ENCODE assay signal across 20 mouse cellular contexts in the genomic region with DNA sequence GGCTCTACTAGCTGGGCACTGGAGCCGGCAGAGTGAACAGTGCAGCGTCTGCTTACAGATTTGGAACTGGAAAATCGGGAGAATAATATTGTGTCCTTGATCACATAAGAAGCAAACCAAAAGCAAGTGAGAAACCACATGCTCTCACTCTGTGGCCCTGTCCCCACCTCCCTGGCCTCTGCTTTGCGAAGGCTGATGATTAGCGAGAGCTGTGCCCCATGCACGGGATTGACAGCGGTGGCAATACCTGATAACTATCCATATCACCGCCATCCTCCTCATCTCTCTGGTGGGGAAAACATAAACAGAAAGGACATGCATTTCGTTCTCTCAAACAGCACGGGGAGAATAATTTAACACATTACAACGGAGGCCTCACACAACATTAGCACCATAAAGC. TPM values are rescaled to one million over a fixed set of nuclear protein-coding genes. Genes with fewer than 3 reads are reported as not detected.
DNase-seq lines count a peak whose midpoint lies in the region; ATAC-seq and TF ChIP-seq lines count a peak whose summit lies in the region.
"Had no signal": no experiment of that assay in that cellular context is flagged by ENCODE, and none has a peak within 500 bp of the region (broad histone marks: within the 10 kb centered on the region; RNA-seq: fewer than 3 reads in every experiment).

No protein-coding gene starts in this region.

- TF ChIP-seq EP300 in liver, embryonic 14.5 days (IDR thresholded peaks at IDR 0.05; ENCODE audit: low read depth), result no peak

- H3K9ac ChIP-seq in kidney, embryonic 15.5 days, result no peak overlapping the region
- H3K9ac ChIP-seq in limb, embryonic 12.5 days (replicated peaks), result no peak overlapping the region
- no peak overlapping the region for H3K9ac ChIP-seq in liver, embryonic 11.5 days (ENCODE audit: low read depth, low read length)
- H3K9ac ChIP-seq in liver, embryonic 14.5 days (replicated peaks), result no peak overlapping the region
- no peak overlapping the region for H3K9ac ChIP-seq in midbrain, postnatal 0 days (replicated peaks; ENCODE audit: low read length, poor library complexity, severe bottlenecking)
- H3K9ac ChIP-seq: heart, embryonic 13.5 days; hindbrain, embryonic 14.5 days; midbrain, embryonic 15.5 days had no signal

- H3K4me3 ChIP-seq in kidney, embryonic 15.5 days (replicated peaks), result no peak overlapping the region
- H3K4me3 ChIP-seq in limb, embryonic 12.5 days (replicated peaks), result no peak overlapping the region
- H3K4me3 ChIP-seq in limb, embryonic 10.5 days, result no peak overlapping the region
- no peak overlapping the region for H3K4me3 ChIP-seq in liver, embryonic 11.5 days (ENCODE audit: low read depth, low read length)
- H3K4me3 ChIP-seq in liver, embryonic 14.5 days (ENCODE audit: insufficient read depth in 1 of 2, low read depth in 2 of 2, low read length in 2 of 2), result no peak overlapping the region
- H3K4me3 ChIP-seq in midbrain, postnatal 0 days (ENCODE audit: low read depth, low read length), result no peak overlapping the region
- H3K4me3 ChIP-seq: heart, embryonic 13.5 days; midbrain, embryonic 15.5 days had no signal

- no peak overlapping the region for H3K4me2 ChIP-seq in kidney, embryonic 15.5 days
- no peak overlapping the region for H3K4me2 ChIP-seq in limb, embryonic 12.5 days
- H3K4me2 ChIP-seq in liver, embryonic 11.5 days, result no peak overlapping the region
- no peak overlapping the region for H3K4me2 ChIP-seq in liver, embryonic 14.5 days (ENCODE audit: low read depth)
- no peak overlapping the region for H3K4me2 ChIP-seq in midbrain, postnatal 0 days (ENCODE audit: low read depth, low read length, poor library complexity, severe bottlenecking)
- H3K4me2 ChIP-seq: heart, embryonic 13.5 days; hindbrain, embryonic 14.5 days; midbrain, embryonic 15.5 days had no signal

- H3K27ac ChIP-seq in kidney, embryonic 15.5 days, result peak overlapping the region; percentile 43
- 0 out of 2 replicates have a peak overlapping the region, but pooled peaks have one; percentile 5 for H3K27ac ChIP-seq in limb, embryonic 12.5 days
- no peak overlapping the region for H3K27ac ChIP-seq in limb, embryonic 10.5 days
- no peak overlapping the region for H3K27ac ChIP-seq in liver, embryonic 11.5 days (ENCODE audit: low read depth, low read length)
- H3K27ac ChIP-seq in liver, embryonic 14.5 days, result no peak overlapping the region
- H3K27ac ChIP-seq in midbrain, postnatal 0 days (ENCODE audit: low read depth, low read length), result no peak overlapping the region
- H3K27ac ChIP-seq: heart, embryonic 13.5 days; hindbrain, embryonic 14.5 days; macrophage; midbrain, embryonic 15.5 days; stomach, postnatal 0 days had no signal

- TF ChIP-seq CTCF in liver, embryonic 14.5 days (IDR thresholded peaks at IDR 0.05; ENCODE audit: low read depth), result no peak
- no peak for TF ChIP-seq CTCF in midbrain, postnatal 0 days (IDR thresholded peaks at IDR 0.05)

- peaks cover 11% of the 10 kb centered on the region for H3K4me1 ChIP-seq in kidney, embryonic 15.5 days
- H3K4me1 ChIP-seq in limb, embryonic 12.5 days (replicated peaks), result peaks cover 10% of the 10 kb centered on the region
- peaks cover 12% of the 10 kb centered on the region for H3K4me1 ChIP-seq in limb, embryonic 10.5 days
- H3K4me1 ChIP-seq in liver, embryonic 11.5 days (replicated peaks; ENCODE audit: control insufficient read depth, insufficient read depth, low read length), result peaks cover 28% of the 10 kb centered on the region
- peaks cover 3 to 9% of the 10 kb centered on the region in 2 experiments; a peak in 2 of 4 replicates for H3K4me1 ChIP-seq in liver, embryonic 14.5 days (replicated peaks; ENCODE audit: control insufficient read depth in 2 of 2, insufficient read depth in 2 of 2, low read length in 1 of 2)
- no peaks in the 10 kb centered on the region for H3K4me1 ChIP-seq in midbrain, postnatal 0 days (ENCODE audit: insufficient read depth, low read length)
- H3K4me1 ChIP-seq: midbrain, embryonic 15.5 days had no signal

- peaks cover 29% of the 10 kb centered on the region for H3K36me3 ChIP-seq in kidney, embryonic 15.5 days
- peaks cover 43% of the 10 kb centered on the region; the same call in 1 of the 2 replicates for H3K36me3 ChIP-seq in limb, embryonic 12.5 days
- H3K36me3 ChIP-seq in limb, embryonic 10.5 days, result peaks cover 22% of the 10 kb centered on the region
- no peaks in the 10 kb centered on the region for H3K36me3 ChIP-seq in liver, embryonic 11.5 days (ENCODE audit: control insufficient read depth, insufficient read depth, low read length)
- H3K36me3 ChIP-seq in liver, embryonic 14.5 days (replicated peaks; ENCODE audit: control insufficient read depth, insufficient read depth, low read depth), result no peaks in the 10 kb centered on the region
- H3K36me3 ChIP-seq in midbrain, postnatal 0 days (ENCODE audit: insufficient read depth, low read length), result peaks cover 11% of the 10 kb centered on the region
- H3K36me3 ChIP-seq: midbrain, embryonic 15.5 days had no signal

- ATAC-seq in kidney, embryonic 15.5 days (replicated peaks; ENCODE audit: low FRiP score), result no peak
- no peak for ATAC-seq in limb, embryonic 12.5 days (ENCODE audit: insufficient number of reproducible peaks, insufficient read depth, low FRiP score, low TSS enrichment, low read depth)
- peak; percentile 71 for ATAC-seq in liver, embryonic 11.5 days (replicated peaks; ENCODE audit: low FRiP score)
- no peak for ATAC-seq in liver, embryonic 14.5 days (ENCODE audit: insufficient read depth)
- no peak for ATAC-seq in midbrain, postnatal 0 days (ENCODE audit: low FRiP score)
- ATAC-seq: forebrain, embryonic 14.5 days; midbrain, embryonic 15.5 days had no signal

- no peaks in the 10 kb centered on the region for H3K9me3 ChIP-seq in kidney, embryonic 15.5 days (replicated peaks)
- no peaks in the 10 kb centered on the region for H3K9me3 ChIP-seq in limb, embryonic 12.5 days
- no peaks in the 10 kb centered on the region for H3K9me3 ChIP-seq in limb, embryonic 10.5 days (replicated peaks)
- no peaks in the 10 kb centered on the region for H3K9me3 ChIP-seq in liver, embryonic 11.5 days (ENCODE audit: control insufficient read depth, low read length)
- H3K9me3 ChIP-seq in liver, embryonic 14.5 days (ENCODE audit: control insufficient read depth, low read length), result no peaks in the 10 kb centered on the region
- H3K9me3 ChIP-seq in midbrain, postnatal 0 days (ENCODE audit: low read length), result no peaks in the 10 kb centered on the region
- H3K9me3 ChIP-seq: heart, embryonic 13.5 days; midbrain, embryonic 15.5 days had no signal

- DNase-seq in kidney, postnatal 36 days, result no peak
- DNase-seq in limb, embryonic 10.5 days (ENCODE audit: low spot score), result no peak
- DNase-seq in liver, embryonic 11.5 days (ENCODE audit: low spot score), result no peak
- peak in 2 of 3 experiments; percentile 11 to 13 for DNase-seq in liver, embryonic 14.5 days (ENCODE audit: low read depth in 3 of 3, low spot score in 3 of 3)
- no peak for DNase-seq in midbrain, postnatal 0 days (ENCODE audit: low spot score)
- DNase-seq: adrenal gland, adult 2 months; cerebellum, adult 2 months; cerebellum, postnatal 25 days; heart, postnatal 10 days; kidney, adult 11 months; right cerebral cortex, postnatal 25 days had no signal

- 76% methylated on average over 11 of the region's 11 CpGs for WGBS in kidney, embryonic 15.5 days
- 82% methylated on average over 11 of the region's 11 CpGs for WGBS in limb, embryonic 12.5 days
- 88% methylated on average over 11 of the region's 11 CpGs for WGBS in limb, embryonic 10.5 days
- WGBS in liver, embryonic 11.5 days, result 70% methylated on average over 11 of the region's 11 CpGs
- 44% methylated on average over 11 of the region's 11 CpGs for WGBS in liver, embryonic 14.5 days (ENCODE audit: insufficient replicate concordance)
- WGBS in midbrain, postnatal 0 days, result 90% methylated on average over 11 of the region's 11 CpGs

- no peaks in the 10 kb centered on the region for H3K27me3 ChIP-seq in kidney, embryonic 15.5 days
- H3K27me3 ChIP-seq in limb, embryonic 12.5 days, result no peaks in the 10 kb centered on the region
- no peaks in the 10 kb centered on the region for H3K27me3 ChIP-seq in limb, embryonic 10.5 days (ENCODE audit: low read depth, poor library complexity, severe bottlenecking)
- H3K27me3 ChIP-seq in liver, embryonic 11.5 days (replicated peaks; ENCODE audit: control insufficient read depth, insufficient read depth, low read length), result no peaks in the 10 kb centered on the region
- H3K27me3 ChIP-seq in liver, embryonic 14.5 days (ENCODE audit: control insufficient read depth, insufficient read depth, low read length), result no peaks in the 10 kb centered on the region
- H3K27me3 ChIP-seq in midbrain, postnatal 0 days (ENCODE audit: insufficient read depth, low read length), result no peaks in the 10 kb centered on the region
- H3K27me3 ChIP-seq: CH12.LX; heart, embryonic 13.5 days; midbrain, embryonic 15.5 days had no signal

RNA-seq across cellular contexts. Expression of a gene that starts 52.6 kb away (rescaled TPM):
- 24.9 and 27.8 TPM in 2 replicates for polyA plus RNA-seq in kidney, embryonic 15.5 days (2015; fragmentation: Nextera tagmentation; extraction: Ambion mirVana)
- 40.6 and 41.0 TPM in 2 replicates for polyA plus RNA-seq in limb, embryonic 12.5 days (2016; fragmentation: Nextera tagmentation; extraction: Ambion mirVana)
- 37.6 and 39.7 TPM in 2 replicates for polyA plus RNA-seq in limb, embryonic 10.5 days (2016; fragmentation: Nextera tagmentation; extraction: Ambion mirVana)
- 41.6 and 42.1 TPM in 2 replicates for polyA plus RNA-seq in liver, embryonic 11.5 days (2014; fragmentation: Nextera tagmentation; extraction: Ambion mirVana)
- polyA plus RNA-seq in liver, embryonic 14.5 days (2012; rRNA removed), result 32.6 and 37.9 TPM in 2 replicates
- 21.0 and 21.6 TPM in 2 replicates for polyA plus RNA-seq in liver, embryonic 14.5 days (2014; fragmentation: Nextera tagmentation; extraction: Ambion mirVana)
- 61.7 and 75.0 TPM in 2 replicates for total RNA-seq in midbrain, postnatal 0 days (2014; rRNA removed)
- polyA plus RNA-seq in midbrain, postnatal 0 days (2015; fragmentation: Nextera tagmentation; extraction: Ambion mirVana), result 11.8 and 12.6 TPM in 2 replicates

Comparison
In these comparisons a context has a peak if more than half of its experiments do, and no peak if none do; other contexts are left out.
1. H3K27ac ChIP-seq: peak in kidney, embryonic 15.5 days (single experiment) and limb, embryonic 12.5 days (single experiment); none in limb, embryonic 10.5 days (single experiment), liver, embryonic 11.5 days (single experiment), liver, embryonic 14.5 days (single experiment) and midbrain, postnatal 0 days (single experiment).
2. DNase-seq: peak in liver, embryonic 14.5 days (2 of 3); none in kidney, postnatal 36 days (0 of 2), limb, embryonic 10.5 days (single experiment), liver, embryonic 11.5 days (single experiment) and midbrain, postnatal 0 days (single experiment).